Mouse (Mus musculus) gastrocnemius, postnatal 14 days (tissue): ENCODE measurements around the gene Tmem189. TPM values are rescaled to one million over a fixed set of nuclear protein-coding genes. Genes with fewer than 3 reads are reported as not detected.

ENCODE experiments used
- DNase-seq: peaks from one replicate; pipeline ENCODE4 v3.0.0; 2021; ENCODE audit warnings: mixed read lengths
- intact Hi-C: fragments of 180-260 bp; cut with DNase I; formaldehyde crosslinking; loops from one replicate; pipeline ENCODE4 v1.15.1; 2025; ENCODE audit warnings: low total_unique reads
- total RNA-seq, 2 experiments: library from RNA; stranded (reverse); gene quantifications; 2 replicates each; pipeline ENCODE4 v1.2.3; 2021

The Tmem189 gene
- total RNA-seq, 2 experiments from 2014 or later: 18.1 to 22.8 TPM

DNA sequence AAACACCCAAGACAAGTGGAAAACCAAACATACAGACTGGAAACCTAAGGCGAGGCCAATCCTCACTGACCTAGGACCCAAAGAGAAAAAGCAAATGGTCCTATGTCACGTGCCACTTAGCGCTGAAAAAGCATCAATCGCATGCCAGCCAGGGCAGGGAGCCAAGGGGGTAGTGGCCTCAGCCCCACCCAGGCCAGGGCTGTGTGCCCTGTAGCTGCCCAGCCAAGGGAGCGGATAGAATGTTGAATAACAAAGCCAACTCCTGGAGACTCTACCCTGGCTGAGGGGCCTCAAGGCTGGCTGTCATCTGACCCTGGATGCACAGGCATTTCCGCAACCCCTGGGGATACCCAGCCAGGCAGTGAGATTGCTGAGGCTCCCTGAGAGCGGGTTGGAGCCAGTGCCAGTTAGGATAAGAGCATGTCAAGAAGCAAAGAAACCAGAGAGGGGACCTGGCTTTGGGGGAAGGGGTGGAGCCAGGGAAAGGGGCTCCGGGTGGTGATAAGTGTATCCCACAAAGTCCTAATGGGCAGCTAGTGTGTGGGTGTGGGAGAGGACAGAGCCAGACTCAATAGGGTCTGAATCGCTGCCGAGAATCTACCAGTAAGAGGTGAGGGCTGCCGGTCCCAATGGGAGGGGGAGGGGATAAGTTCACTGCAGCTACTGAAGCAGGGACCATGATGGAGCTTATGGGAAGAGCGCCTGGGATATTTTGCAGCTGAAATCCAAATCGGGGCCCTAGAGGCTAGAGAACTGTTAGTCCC is 29.6 kb downstream of the Tmem189 start:
- intact Hi-C loops: no loop called here
- DNase-seq: peak; percentile 71

DNA sequence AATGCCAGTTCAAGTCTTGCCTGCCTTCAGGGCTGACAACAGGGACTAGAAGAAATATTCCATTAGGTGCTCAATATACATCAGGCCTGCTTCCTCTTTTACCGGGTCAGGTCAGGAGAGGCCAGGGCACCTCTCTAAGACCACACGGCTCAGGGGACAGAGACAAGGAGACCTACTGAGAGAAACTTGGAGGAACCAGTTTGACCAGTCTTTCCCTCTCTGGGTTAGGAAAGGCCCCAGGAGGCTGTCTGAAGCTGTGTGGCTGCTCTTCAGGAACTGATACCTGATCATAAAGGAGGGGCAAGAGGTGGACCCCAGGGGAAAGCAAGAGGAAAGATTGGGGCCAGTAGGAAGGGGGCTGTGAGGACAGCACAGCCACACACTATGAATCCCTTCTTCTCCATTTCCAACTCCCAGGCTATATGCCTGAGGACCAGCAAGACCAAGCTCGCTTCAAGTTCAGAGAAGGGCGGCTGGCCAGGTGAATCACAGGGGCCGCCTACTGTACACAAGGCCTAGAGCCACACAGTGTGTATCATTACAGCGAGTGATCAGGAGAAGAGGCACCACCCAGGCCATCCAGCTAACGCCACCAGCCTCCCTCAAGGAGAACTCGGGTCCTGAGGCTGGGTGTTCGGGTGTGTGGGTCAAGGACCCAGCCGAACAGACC is 30.3 kb downstream of the Tmem189 start:
- no peak for DNase-seq
- intact Hi-C loops: no loop called here

GRCm38 (mm10) chr2:167658712-167659111 is 30.9 kb downstream of the Tmem189 start:
- no peak for DNase-seq
- intact Hi-C loops: no loop called here

- intact Hi-C loops: no loop called here
- DNase-seq: no peak
Measured at GRCm38 (mm10) chr2:167657973-167658372, 31.6 kb downstream of the Tmem189 start.

GRCm38 (mm10) chr2:167656629-167657478 is 32.8 kb downstream of the Tmem189 start:
- intact Hi-C loops: no loop called here
- peak; percentile 39 for DNase-seq

GRCm38 (mm10) chr2:167654911-167655600 is 34.6 kb downstream of the Tmem189 start:
- intact Hi-C loops: no loop called here
- DNase-seq: no peak

- intact Hi-C loops: no loop called here
Measured at GRCm38 (mm10) chr2:167652694-167653093, 36.9 kb downstream of the Tmem189 start.

GRCm38 (mm10) chr2:167651622-167652021 is 38.0 kb downstream of the Tmem189 start:
- DNase-seq: peak; percentile 2
- intact Hi-C loops: no loop called here

More at GRCm38 (mm10) chr2:167652694-167653093, 36.9 kb downstream of the Tmem189 start:
- DNase-seq: peak; percentile 2

GRCm38 (mm10) chr2:167649290-167650032 is 40.2 kb downstream of the Tmem189 start:
- no peak for DNase-seq

GRCm38 (mm10) chr2:167646411-167646810 is 43.2 kb downstream of the Tmem189 start:
- intact Hi-C loops: no loop called here
- no peak for DNase-seq

More at GRCm38 (mm10) chr2:167649290-167650032, 40.2 kb downstream of the Tmem189 start:
- intact Hi-C loops: no loop called here

DNA sequence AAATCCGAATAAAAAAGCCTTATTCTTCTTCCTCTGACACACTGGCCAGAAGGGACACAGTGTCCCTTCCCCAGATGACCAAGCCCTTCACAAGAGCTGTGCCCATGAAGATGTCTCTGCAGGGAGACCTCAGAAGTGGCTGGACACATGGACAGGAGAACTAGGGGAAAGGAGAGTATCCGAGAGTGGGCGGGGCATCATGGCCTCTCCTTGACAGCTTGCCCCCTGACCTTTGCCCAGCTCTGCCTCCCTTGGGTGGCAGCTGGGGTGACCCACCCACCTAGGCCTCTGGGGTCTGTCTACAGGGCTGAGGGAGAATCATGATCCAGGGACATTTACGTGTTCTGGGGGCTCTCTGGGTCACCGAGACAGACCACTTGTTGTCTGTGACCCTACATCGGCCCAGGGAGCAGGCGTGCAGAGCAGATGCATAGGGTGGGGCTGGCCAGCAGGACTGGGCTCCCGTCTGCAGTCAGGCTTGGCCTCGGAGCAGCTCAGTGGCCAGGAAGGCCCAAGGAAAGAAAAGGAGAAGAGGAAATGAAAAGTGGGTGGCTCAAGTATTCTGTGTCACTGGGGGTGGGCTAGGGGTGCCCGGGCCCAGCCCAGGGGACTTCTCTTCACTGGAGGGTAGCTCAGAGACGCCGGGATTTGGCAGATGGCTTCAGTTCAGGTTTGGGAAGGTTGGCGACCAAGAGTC is 46.1 kb downstream of the Tmem189 start:
- intact Hi-C loops: loop anchor here (5.0 kb wide), 2 partner anchors 34 to 254 kb away; no protein-coding TSS in a partner anchor

DNA sequence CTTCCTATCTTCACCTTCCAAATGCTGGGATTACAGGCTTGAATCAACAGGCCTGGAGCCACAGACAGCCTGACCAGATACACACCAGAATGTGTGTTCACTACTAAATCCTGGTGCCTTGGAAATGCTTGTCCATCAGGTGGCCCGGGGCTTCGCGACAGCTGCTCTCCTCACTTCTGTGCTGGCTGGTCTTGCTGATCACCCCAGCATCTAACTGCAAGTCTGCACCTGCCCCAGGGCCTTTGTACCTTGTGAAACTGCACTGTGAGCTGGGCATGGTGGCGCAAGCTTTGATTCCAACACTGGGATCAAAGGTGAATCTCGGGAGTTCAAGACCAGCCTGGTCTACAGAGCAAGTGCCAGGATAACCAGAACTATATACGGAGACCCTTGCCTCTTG is 47.5 kb downstream of the Tmem189 start:
- peak; percentile 4 for DNase-seq
- intact Hi-C loops: loop anchor here (5.0 kb wide), 2 partner anchors 35 to 255 kb away; no protein-coding TSS in a partner anchor

More for the DNA sequence above, 46.1 kb downstream of the Tmem189 start:
- DNase-seq: peak; percentile 4

DNA sequence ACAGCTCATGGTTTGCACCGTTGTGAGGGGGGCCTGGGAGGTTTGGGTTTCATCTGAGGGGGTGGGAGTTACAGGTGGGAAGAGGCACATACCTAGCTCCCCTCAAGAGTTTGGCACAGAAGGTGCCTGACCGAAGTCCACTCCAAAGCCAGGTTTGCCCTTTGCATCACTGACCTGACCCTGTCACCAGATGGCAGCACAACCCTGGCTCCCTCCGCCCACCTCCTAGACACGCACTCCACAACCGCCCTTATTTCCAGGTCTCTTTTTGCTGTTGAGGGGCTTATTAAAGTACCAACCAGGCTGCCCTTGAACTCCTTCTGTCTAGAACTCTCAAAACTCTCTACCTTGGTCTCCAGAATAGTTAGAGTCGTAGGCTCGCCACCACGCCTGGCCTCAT is 48.3 kb downstream of the Tmem189 start:
- intact Hi-C loops: loop anchor here (5.0 kb wide), 2 partner anchors 36 to 256 kb away; no protein-coding TSS in a partner anchor
- DNase-seq: peak; percentile 59

GRCm38 (mm10) chr2:167640279-167640678 is 49.3 kb downstream of the Tmem189 start:
- intact Hi-C loops: loop anchor here (5.0 kb wide), 2 partner anchors 37 to 257 kb away; no protein-coding TSS in a partner anchor
- DNase-seq: no peak

DNA sequence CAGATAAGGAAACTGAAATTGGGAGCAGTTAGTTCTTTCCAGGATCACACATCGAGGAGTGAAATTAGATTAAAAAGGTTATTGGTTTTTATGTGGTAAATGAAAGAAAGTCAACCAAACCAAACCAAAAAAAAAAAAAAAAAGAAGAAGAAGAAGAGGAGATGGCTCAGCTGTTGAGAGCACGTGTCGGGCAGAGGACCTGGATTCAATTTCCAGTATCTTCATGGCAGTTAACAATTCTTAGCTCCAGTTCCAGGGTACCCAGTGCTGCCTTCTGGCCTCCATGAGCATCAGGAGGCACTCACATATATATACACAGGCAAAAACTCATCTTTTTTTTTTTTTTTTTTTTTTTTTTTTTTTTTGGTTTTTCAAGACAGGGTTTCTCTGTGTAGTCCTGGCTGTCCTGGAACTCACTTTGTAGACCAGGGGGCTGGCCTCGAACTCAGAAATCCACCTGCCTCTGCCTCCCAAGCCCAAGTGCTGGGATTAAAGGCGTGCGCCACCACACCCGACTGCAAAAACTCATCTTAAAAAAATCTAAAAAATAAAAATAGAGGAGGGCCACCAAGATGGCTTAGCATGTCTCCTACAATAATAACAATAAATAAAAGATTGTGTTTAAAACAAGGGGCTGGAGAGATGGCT is 54.6 kb downstream of the Tmem189 start:
- no peak for DNase-seq
- intact Hi-C loops: no loop called here

DNA sequence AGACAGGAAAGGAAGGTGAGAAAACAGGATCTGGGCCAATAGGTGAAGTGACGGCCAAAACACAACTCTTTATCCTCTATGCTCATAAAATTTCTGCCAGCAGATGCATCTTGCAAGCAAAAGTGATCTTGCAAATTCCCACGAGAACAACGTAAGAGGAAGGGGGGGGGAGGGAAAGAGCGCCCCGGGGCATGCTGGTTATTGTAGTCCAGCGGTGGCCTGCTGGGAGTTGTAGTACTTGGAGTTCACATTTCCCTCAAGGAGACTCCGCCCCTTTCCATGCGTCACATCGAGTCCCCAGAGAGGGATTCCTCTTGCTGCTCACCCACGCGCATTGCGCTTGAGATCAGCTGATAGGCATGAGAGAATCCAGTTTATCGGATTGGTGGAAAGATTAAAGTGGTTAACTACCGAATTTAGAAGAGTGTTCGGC is 55.3 kb downstream of the Tmem189 start:
- intact Hi-C loops: no loop called here
- peak; percentile 95 for DNase-seq

DNA sequence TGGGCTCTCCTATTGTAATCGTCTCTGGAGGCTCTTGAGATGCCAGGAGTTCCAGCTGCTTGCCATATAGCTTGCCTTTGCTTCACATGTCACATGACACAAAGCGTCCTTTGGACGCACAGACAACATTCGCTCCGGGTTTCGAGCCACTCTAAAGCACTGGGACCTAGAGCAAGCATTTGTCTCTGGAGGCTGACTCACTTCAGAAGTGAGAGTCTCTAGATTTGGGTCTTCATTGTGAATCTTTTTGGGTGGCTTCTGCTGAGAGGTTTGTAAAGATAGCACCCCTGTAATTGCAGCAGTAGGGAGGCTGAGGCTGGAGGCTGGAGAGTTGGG is 56.1 kb downstream of the Tmem189 start:
- DNase-seq: no peak
- intact Hi-C loops: no loop called here
